Mouse (Mus musculus): ENCODE measurements around the gene 1110032A03Rik. TPM values are rescaled to one million over a fixed set of nuclear protein-coding genes. Genes with fewer than 3 reads are reported as not detected.

The 1110032A03Rik gene
- polyA plus RNA-seq, 1 experiment = 68.2 TPM

DNA sequence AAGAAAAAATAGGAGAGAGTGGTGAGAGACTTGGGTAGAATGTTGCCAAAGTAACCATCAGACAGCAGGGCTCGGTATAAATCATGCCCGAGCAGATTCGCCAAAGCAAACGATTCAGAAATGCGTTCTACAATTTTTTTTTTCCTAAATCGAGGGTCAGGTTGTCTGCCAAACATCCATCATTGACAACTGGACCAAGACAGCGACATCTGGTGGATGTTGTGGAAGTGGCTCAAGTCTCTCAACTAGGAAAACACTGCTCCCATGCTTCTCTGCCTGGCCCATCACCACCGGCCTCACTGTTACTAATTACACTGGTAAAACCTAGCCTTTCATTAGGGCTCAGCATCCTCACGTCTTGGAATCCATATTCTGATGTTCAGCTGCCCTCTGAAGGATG lies 40.3 kb downstream of the 1110032A03Rik start:
- DNase-seq (ENCODE audit: low spot score) = no peak

DNA sequence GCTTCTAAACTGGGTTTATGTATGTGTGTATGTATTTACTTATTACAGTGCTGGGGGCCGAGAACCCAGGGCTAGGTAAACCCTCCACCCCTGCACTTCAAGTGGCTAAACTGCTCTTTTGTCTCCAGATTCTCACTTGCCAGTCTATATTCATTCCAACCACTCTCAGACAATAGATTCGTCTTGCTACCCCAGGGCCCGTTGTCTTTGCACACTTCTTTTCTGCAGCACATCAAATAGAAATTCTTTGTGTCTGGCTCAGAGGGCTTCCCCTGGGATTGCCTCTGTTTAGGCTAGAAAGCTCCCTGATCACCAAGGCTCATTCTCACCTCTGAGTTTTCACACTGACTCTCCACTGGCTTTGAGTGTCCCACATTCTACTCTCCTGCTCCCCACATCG lies 42.8 kb downstream of the 1110032A03Rik start:
- no peak for DNase-seq (ENCODE audit: low spot score)

DNA sequence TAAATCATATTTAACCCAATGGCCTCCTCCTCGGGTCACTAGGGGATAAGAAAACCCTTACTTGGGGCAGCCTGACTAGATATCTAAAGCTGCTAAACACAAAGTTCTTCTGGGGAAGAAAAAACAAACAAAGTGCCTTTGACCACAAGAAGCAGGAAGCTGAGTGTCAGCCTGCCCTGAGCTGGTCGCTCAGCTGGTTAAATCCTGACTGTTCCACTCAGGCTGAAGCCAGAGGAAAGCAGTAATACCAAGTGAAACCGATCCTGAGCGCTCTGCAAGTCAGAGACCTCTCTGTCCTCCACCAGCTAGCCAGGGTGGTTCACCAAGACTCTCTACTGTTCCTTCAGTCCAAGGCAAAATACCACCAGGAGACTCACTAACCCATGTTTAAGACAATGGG lies 45.7 kb downstream of the 1110032A03Rik start:
- DNase-seq (ENCODE audit: low spot score) = no peak

DNA sequence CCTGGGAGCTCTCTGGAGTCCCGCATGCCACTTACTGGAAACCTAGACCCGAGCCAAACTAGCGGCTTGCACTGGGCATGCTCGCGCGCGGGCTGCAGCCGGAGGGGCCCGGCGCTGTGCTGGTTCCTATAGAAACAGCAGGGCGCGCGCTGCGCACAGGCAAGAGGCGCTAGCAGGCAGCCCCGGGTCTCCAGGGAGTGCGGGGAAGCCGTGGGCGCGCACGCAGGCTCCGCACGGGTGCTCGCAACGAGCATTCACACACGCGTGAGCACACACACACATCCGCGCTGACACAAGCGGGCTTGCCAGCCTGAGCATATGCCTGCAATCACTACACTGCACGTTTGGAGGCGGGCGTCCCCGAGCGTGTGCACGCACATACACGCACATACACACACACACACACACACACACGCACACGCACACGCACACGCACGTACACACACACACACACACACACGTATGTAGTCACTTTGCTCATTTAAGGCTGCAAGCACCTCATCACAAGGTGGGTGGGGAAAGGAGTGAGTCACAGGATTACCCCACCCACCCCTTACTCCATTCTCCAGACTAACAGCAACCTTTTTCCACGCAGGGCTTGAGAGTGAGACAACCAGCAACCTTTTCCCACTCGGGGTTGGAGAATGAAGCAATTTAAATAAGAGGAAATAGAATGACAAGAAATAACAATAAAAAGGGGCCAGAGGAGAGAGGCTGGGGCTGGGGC lies 47.2 kb downstream of the 1110032A03Rik start:
- peak; percentile 40 for DNase-seq (ENCODE audit: low spot score)

GRCm38 (mm10) chr9:50727171-50727924 lies 48.0 kb downstream of the 1110032A03Rik start:
- no peak for DNase-seq (ENCODE audit: low spot score)

- DNase-seq (ENCODE audit: low spot score) = no peak
These were observed 49.3 kb downstream of the 1110032A03Rik start for GRCm38 (mm10) chr9:50725921-50726590.

DNA sequence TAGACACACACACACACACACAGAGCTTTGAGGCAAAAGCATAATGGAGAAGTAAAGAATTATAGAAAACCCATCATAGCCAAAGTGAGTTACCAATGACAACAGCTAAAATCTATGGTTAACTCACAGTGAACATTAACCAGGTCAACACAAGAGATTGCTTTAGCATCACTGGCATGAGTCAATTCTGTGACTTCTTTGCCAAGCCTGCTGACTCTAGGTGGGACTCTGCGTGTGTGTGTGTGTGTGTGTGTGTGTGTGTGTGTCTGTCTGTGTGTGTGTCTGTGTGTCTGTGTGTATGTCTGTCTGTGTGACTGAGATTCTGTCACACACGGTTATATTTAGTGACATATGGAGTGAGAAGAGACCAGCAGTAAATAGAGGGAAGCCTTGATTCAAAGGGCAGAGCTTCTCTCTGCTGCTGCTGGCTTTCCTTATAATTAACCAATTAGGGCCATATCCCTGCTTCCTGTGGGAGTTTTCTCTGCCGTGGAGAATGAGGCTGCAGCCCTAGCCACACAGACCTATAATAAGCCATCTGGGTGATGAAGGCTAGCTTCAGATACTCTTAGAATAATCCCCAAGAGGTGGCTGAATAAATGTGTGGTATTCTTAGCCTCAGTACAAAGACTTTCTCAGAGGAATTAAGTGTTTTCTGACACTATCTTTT lies 50.5 kb downstream of the 1110032A03Rik start:
- DNase-seq (ENCODE audit: low spot score) = no peak

- DNase-seq (ENCODE audit: low spot score) = no peak
These were observed 51.2 kb downstream of the 1110032A03Rik start for GRCm38 (mm10) chr9:50724147-50724546.

GRCm38 (mm10) chr9:50723406-50723805 lies 51.9 kb downstream of the 1110032A03Rik start:
- DNase-seq (ENCODE audit: low spot score) = no peak

DNA sequence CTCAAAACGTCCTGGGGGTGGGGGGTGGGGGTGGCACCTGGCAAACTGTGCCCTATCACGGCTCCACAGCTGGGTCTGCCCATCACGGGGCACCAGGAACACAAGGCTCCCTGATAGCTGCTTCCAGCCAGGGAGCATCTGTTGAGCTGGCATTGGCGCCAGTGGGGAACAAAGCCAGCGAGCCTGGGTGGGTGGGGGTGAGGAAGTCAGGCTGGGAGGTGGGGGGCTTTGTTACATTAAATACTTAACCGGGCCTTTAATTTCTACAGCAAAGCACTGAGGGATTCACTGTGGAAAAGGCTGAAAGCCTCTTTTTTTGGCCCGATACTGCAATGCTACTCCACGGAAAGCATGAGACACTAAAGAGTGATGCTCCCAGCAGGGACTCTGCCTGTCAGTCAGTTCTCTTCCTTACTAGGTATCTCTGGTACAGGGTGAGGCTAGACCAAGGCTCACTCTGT lies 52.8 kb downstream of the 1110032A03Rik start:
- no peak for DNase-seq (ENCODE audit: low spot score)

- no peak for DNase-seq (ENCODE audit: low spot score)
These were observed 54.3 kb downstream of the 1110032A03Rik start for GRCm38 (mm10) chr9:50721061-50721460.

DNA sequence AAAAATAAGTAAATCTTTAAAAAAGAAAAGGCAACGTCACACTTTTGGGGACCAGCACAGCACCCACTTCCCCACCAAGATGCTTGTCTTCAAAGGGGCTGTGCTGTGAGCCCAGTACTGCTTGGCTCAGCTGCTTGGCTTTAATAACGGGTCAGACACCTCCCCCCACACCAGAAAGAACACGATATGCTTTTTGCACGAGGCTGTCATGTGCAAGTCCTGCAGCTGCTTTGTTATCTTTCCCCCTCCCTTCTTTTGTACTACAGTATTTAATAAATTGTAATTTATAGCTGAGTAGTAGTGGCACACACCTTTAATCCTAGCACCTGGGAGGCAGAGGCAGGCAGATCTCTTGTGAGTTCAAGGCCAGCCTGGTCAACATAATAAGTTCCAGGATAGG lies 56.4 kb downstream of the 1110032A03Rik start:
- DNase-seq (ENCODE audit: low spot score) = no peak

DNA sequence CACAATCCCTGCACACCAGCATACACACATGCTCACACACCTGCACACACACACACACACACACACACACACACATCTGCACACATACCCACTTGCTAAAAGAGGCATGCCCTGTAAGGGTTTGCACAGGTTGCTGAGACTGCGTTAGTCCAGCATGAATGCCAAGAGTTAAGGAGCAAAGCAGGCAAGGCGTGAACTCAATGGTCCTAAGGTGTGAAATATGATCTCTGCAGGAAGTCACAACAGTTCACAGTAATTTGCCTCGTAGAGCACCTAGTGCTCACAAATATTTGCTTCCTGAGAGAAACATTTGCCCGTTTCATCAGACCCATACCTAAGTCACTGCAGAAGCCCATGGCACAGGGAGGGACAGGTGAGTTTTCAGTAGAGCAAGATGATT lies 61.1 kb downstream of the 1110032A03Rik start:
- DNase-seq (ENCODE audit: low spot score) = no peak

Other genes starting within 250 kb of the 1110032A03Rik start
- 101 and 137 TPM in 2 replicates for gene Pts, start 246.8 kb downstream of the 1110032A03Rik start, polyA plus RNA-seq (2012; rRNA removed)
- gene Il18, start 220.7 kb downstream of the 1110032A03Rik start, polyA plus RNA-seq (2012; rRNA removed) = 5.7 and 8.2 TPM in 2 replicates
- 0.77 and 0.80 TPM in 2 replicates for gene Bco2, start 220.3 kb downstream of the 1110032A03Rik start, polyA plus RNA-seq (2012; rRNA removed)
- not detected in 2 replicates for gene Tex12, start 214.2 kb downstream of the 1110032A03Rik start, polyA plus RNA-seq (2012; rRNA removed)
- gene Sdhd, start 171.7 kb downstream of the 1110032A03Rik start, polyA plus RNA-seq (2012; rRNA removed) = 154 and 189 TPM in 2 replicates
- gene Timm8b, start 171.6 kb downstream of the 1110032A03Rik start, polyA plus RNA-seq (2012; rRNA removed) = 181 and 191 TPM in 2 replicates
- gene Pih1d2, start 158.2 kb downstream of the 1110032A03Rik start, polyA plus RNA-seq (2012; rRNA removed) = 2.1 and 2.5 TPM in 2 replicates
- 13.2 and 13.9 TPM in 2 replicates for gene Nkapd1, start 158.1 kb downstream of the 1110032A03Rik start, polyA plus RNA-seq (2012; rRNA removed)
- gene Dlat, start 115.7 kb downstream of the 1110032A03Rik start, polyA plus RNA-seq (2012; rRNA removed) = 42.8 and 43.1 TPM in 2 replicates
- 9.1 and 11.4 TPM in 2 replicates for gene Dixdc1, start 36.0 kb downstream of the 1110032A03Rik start, polyA plus RNA-seq (2012; rRNA removed)
- gene 2310030G06Rik, start 29.0 kb downstream of the 1110032A03Rik start, polyA plus RNA-seq (2012; rRNA removed) = 12.4 and 13.5 TPM in 2 replicates
- 150 and 169 TPM in 2 replicates for gene Cryab, start 24.2 kb downstream of the 1110032A03Rik start, polyA plus RNA-seq (2012; rRNA removed)
- gene Hspb2, start 23.2 kb downstream of the 1110032A03Rik start, polyA plus RNA-seq (2012; rRNA removed) = 48.5 and 54.7 TPM in 2 replicates
- gene Fdxacb1, start 7.3 kb downstream of the 1110032A03Rik start, polyA plus RNA-seq (2012; rRNA removed) = 8.2 and 8.6 TPM in 2 replicates
- 19.7 and 22.0 TPM in 2 replicates for gene Alg9, start 501 bp downstream of the 1110032A03Rik start, polyA plus RNA-seq (2012; rRNA removed)
- gene Ppp2r1b, start 69.8 kb upstream of the 1110032A03Rik start, polyA plus RNA-seq (2012; rRNA removed) = 20.9 and 23.5 TPM in 2 replicates
- gene Sik2, start 233.6 kb upstream of the 1110032A03Rik start, polyA plus RNA-seq (2012; rRNA removed) = 17.4 and 19.2 TPM in 2 replicates

All from urinary bladder, adult 2 months (tissue).